Mouse (Mus musculus): ENCODE results near the gene Snx13. TPM values are rescaled to one million over a fixed set of nuclear protein-coding genes. Genes with fewer than 3 reads are reported as not detected.
A peak's percentile ranks its signal among the peaks of the same experiment; 100 is the strongest.

The Snx13 gene
- total RNA-seq, 2 experiments from 2014 or later, result 36.5 to 37.1 TPM

GRCm38 (mm10) chr12:35046310-35046998 lies 532 bp upstream of the Snx13 start:
- DNase-seq (ENCODE audit: low spot score in 2 of 2), result no peak

DNA sequence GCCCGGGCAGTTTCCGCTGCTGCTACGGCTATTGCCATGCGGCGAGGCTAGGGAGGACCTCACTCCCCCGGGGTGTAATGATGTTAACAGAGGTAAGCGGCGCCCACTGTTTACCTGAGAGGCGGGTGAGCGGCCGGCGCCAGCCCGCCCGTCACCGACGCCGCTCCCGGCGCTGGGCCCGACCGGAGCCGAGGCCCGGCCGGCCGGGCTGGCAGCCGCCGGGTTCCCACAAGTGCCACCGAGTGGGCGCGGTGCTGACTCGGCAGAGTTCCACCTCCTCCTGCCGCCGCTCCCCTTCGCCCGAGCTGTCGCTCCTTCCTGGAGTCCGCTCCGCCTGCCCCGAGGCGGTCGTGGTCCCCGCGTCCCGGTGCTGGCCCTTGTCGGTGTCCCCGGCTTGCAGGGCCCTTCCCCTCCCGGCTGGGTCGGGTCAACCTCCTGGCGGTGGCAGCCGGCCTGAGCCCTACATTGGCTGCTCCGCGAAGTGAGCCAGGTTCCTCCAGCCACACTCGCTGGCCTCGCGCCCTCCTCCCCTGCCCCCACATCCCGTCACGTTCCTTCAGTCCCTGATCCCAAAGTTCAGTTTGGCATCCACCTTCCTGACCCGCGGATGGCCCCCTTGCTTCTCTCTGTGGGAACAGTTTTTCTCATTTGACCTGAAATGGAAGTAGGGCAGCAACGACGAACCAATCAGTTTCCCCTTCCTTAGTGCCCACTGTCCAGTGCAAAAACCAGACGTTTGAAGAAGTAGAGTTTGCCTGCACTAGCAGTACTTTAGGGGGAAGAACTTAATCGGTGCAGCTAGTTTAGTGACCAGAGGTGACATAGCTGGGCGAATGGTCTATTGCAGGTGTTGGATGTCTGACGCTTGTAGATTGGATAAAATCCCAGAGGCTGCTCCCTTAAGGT lies 587 bp downstream of the Snx13 start:
- peak; percentile 60 to 64 for DNase-seq (ENCODE audit: low spot score in 2 of 2)

DNA sequence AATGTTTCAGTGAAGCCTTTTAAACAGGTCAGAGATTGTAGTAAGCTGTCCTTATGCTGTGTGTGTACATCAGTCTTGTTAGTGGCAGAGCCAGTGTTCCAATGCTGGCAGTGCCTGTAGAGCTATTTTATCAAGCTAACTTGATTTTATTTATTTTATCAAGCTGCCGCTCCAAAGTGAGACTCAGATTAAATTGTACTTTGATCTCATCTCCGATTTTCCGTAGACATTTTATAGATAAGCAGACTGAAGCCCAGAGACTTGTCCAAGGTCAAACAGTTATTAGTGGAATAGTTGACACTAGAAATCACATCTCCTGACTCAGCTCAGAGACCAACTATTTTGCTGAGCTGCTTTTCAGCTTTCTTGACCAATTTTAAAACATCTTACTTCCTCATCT lies 1.9 kb downstream of the Snx13 start:
- no peak for DNase-seq (ENCODE audit: low spot score in 2 of 2)

DNA sequence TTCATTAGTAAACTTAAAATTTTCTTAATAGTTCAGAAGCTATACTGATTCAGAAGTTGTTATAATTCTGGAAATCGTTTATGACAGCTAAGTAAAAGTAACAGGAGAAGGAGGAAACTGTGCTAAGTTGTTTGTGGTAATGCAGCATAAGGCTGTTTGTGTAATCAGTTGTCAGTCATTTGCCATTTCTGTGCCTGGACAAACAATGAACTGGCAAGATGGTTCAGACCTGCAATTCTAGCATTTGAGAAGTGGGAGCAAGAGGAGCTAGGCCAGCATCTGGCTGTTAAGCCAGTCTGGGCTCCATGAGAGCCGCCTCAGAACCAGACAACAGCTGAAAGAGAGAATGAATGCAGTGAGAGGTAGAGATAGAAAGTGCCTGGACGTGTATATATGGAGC lies 3.5 kb downstream of the Snx13 start:
- no peak for DNase-seq (ENCODE audit: low spot score in 2 of 2)

DNA sequence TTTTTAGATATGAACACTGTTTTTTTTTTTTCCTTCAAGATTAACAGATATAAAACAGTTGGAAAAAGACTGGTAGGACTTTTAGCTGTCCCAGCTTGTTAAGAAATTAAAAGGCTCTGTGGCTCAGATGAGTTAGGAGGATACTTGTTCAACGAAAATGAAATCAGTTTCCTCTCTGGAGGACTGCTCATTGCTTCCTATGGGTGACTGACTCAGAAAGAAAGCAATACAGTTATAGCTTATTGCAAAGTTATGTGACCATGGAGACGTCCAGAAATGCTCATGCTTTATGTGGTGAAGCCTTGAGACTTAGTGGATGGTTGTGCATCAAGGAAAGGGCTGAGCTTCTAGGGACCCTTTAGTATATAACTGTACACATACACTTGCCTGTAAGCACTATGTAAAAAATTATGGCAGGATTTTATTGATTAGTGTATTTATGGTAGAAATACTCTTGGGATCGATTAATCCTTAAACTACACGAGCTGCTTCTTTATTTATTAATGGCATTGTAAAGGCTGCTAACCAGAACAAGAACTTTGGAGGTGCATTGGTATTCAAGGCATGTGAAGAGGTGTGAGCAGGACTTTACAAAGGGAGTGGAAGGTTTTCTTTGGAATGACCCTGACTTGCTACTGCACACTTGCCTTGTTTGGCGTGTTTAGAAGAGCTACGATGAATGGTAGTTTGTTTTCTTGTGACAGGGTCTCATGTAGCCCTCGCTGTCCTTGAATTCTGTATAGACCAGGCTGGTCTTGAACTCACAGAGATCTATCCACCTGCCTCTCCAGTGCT lies 4.2 kb downstream of the Snx13 start:
- DNase-seq (ENCODE audit: low spot score in 2 of 2), result no peak

GRCm38 (mm10) chr12:35054420-35054819 lies 7.4 kb downstream of the Snx13 start:
- no peak for DNase-seq (ENCODE audit: low spot score in 2 of 2)

DNA sequence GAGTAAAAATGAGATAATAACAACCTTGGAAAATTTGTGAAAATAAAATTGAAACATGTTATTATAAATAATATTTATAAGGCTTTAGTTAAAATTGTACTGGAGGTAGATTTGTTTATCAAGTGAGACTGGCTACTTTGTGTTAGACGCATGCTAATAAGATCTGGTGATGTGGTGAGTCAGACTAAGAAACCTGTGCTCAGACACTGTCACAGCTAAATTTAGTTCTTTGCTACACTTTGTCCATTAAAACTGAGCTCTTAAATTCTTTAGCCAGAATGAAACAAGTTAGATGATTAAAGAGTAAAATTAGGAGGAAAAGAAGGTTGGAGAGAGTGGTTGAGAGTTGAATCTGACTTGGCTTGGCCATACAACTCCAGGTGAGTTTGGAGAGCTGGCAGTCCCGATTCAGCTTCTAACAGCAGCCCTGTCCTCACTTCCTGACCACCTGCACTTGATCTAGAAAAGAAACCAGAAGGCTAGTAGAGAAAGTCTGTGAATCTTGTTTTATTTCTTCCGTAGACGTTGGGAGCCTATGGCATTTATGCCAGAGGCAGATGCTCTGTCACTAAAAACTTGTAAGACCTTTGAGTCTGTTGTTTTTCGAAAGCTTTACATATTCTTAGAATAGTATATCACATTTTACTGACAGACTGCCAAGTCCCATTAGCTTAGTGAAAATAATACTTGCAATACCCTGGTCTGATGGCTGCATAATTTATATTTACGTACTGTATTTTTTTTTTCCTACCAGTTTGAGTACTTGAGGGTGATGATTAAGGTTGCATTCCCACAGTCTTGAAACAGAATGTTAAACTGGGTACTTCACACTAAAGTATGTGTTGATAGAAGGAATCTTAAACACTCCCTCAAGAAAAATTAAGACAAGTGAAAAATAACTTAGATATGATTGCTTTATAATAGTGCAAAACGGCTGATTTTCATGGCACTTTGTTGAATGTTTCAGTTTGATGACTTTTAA lies 8.4 kb downstream of the Snx13 start:
- DNase-seq (ENCODE audit: low spot score in 2 of 2), result no peak

GRCm38 (mm10) chr12:35063697-35064468 lies 16.9 kb downstream of the Snx13 start:
- no peak for DNase-seq (ENCODE audit: low spot score in 2 of 2)

- DNase-seq (ENCODE audit: low spot score in 2 of 2), result no peak
These were observed 20.6 kb downstream of the Snx13 start for GRCm38 (mm10) chr12:35067621-35068020.

DNA sequence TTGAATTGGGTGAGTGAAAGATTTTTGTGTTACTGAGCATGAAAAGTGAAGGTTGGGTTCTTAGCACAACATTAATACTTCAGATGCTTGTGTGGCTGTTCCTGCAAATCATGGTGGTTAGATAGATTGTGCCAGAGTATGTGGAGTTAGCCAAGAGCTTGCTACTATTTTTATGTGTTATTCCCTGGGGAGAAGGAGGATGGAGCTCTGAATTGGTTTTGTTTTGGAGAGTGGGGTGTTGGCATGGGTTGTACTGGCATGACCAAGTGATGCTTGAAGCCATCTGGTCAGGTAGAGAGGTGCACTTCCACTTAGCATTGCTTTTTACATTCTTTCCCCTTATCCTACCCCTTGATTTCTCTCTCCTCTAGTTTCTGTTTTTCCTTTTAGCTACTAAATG lies 24.4 kb downstream of the Snx13 start:
- DNase-seq (ENCODE audit: low spot score in 2 of 2), result no peak

GRCm38 (mm10) chr12:35072178-35072577 lies 25.2 kb downstream of the Snx13 start:
- no peak for DNase-seq (ENCODE audit: low spot score in 2 of 2)

GRCm38 (mm10) chr12:35075993-35076392 lies 29.0 kb downstream of the Snx13 start:
- no peak for DNase-seq (ENCODE audit: low spot score in 2 of 2)

DNA sequence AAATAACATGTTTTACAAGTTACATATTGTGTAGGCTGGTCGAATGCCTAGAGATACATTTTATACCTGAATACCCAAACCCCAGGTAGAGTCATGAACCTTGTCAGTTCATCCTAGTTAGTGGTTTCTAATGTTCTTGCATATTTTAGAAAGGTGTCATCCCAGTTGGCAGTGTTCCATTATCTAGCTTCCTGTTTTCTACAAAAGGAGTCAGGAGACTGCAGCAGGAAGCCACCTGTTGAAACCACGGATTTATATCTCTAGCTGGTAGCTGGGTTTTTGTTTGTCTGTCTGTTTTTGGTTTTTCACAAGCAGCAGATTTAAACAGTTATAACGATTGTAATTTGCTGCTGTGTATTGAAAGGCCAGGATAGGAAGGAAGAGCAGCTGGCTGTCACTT lies 76.6 kb downstream of the Snx13 start:
- no peak for DNase-seq (ENCODE audit: low spot score in 2 of 2)

DNA sequence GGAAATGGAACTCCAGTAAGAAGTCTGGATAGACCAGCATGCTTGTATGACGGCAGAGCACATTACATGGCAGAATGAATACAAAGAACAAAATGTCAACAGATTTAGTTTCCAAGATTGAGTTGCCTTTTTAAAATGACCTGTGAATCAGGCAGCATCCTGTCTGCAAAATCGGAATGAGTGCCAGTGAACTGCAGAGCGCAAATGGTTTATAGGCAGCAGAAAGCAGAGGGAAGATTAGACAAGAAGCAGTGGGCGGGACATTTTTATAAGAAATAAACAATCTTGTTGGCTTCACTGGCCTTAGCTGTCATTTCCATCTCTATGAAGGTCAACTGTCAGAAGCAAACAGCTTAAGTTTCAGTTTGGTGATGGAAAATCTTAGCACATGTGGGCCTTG lies 106.2 kb downstream of the Snx13 start:
- DNase-seq (ENCODE audit: low spot score in 2 of 2), result peak in 1 of 2 experiments; percentile 5

DNA sequence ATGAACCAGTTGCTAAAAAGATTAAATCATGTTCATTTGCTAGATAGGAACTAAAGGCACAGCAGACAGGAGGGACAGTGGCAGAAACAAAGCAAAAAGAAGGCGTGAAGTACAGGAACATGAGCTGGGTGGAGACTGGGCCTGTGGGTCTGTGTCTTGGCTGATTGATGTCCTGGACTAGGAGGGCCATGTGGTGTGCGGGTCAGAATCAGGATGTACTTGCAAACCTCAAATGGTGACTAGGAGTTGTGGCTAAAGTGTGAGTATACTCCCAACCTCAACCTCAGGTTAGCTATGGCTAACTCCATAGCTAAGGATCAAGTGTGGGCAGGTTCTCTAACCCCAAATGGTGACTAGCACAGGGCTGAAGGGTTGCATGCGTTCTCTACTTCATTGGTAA lies 107.2 kb downstream of the Snx13 start:
- DNase-seq (ENCODE audit: low spot score in 2 of 2), result no peak

DNA sequence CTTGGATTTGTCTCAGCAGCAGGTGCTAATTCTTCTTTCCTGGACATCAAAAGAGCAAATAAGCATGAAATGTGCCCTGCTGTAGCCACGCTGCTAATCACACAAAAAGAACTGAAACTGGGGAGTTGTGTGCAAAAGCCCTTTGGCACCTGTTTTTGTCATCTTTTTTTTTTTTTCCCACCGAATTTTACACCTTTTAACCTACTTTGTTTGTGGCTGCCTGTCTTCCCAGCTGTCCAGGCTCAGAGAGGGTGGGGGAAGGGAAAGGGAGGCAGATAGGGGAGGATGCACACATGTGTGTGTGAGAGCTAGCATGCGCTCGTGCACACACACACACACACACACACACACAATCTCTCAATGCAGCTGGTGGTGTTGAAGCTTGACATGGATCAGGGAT lies 110.3 kb downstream of the Snx13 start:
- no peak for DNase-seq (ENCODE audit: low spot score in 2 of 2)

DNA sequence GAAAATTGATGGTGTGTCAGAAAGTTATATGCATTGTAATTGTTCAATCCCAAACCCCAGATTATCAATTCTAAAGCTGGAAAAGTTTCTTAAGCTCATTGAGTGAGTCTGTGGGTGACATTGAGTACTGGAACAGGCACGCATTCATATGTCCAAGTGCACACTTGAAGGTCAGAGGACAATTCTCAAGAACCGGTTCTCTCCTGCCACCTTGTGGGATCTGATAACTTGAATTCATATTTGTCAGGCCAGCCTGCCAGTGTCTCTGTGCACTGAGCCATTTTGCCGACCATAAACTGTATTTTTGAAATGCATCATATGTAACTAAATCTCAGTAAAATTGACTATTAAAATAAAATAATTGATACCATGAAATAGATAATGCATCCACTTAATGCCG lies 114.7 kb downstream of the Snx13 start:
- no peak for DNase-seq (ENCODE audit: low spot score in 2 of 2)

GRCm38 (mm10) chr12:35170275-35170674 lies 123.3 kb downstream of the Snx13 start:
- DNase-seq (ENCODE audit: low spot score in 2 of 2), result no peak

DNA sequence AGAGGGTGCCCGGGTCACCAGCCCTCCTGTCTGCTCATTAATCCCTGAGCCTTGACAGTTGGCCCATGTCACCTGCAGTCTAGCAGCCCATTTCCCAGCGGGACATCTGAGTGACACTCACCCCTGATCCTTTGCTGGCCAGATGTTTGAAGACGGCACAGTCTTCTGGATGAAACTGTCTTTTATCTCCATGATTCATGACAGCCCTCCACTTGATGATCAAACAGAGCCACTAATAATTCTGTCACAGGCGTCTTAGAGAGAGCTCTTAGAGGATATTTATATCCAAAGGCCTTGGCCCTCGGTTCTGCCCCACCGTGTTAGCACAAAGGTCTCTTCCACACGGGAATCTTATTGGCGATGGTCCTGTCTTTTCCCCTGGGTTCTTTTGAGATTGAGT lies 129.0 kb downstream of the Snx13 start:
- DNase-seq (ENCODE audit: low spot score in 2 of 2), result peak in 1 of 2 experiments; percentile 3

GRCm38 (mm10) chr12:35176628-35177027 lies 129.6 kb downstream of the Snx13 start:
- no peak for DNase-seq (ENCODE audit: low spot score in 2 of 2)

Data from adrenal gland, adult 18-20 months (tissue).